Mouse (Mus musculus): ENCODE data around the gene Kidins220. TPM values are rescaled to one million over a fixed set of nuclear protein-coding genes. Genes with fewer than 3 reads are reported as not detected.
A peak's percentile ranks its signal among the peaks of the same experiment; 100 is the strongest.

Gene Kidins220
- polyA plus RNA-seq, 1 experiment from 2014 or later = 32.7 TPM

DNA sequence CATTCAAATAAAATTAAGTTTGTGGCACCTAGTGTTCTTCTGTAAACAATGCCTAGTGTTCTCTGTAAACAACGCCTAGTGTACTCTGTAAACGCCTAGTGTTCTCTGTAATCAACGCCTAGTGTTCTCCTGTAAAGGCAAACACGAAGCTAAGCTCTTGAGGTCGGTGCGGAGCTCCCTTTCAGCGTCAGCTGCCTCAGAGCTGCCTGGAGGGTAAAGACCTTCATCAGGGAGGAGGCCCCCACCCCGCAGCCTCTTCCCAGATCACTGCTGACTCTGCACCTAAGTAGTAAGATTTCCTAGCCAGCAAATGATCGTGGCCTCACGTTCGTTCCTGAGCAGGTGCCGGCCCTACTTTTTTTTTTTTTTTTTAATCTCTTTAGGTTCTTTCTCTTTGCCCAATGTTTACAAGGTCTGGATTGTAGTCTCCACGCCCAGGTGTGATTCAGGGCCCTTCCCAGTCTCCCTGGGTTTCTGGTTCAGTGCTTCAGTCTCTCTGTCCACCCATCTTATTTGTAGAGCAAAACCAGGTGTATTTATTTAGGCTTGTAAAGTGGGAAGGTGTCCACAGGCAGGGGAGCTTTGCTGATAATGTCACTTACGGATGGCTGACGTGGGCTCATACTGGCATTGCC is 37.1 kb downstream of the Kidins220 start:
- Histone ChIP-seq H3K27ac (ENCODE audit: low read length) (peak overlapping the region; percentile 61), H3K9me3 (replicated peaks; ENCODE audit: control insufficient read depth, low read length) (no peaks in the 10 kb centered on the region), H3K4me2 (ENCODE audit: low read depth, low read length) (0 out of 2 replicates have a peak overlapping the region, but pooled peaks have one; percentile 19), H3K9ac (ENCODE audit: low read length) (no peak overlapping the region), H3K4me1 (ENCODE audit: control insufficient read depth, insufficient read depth, low read length) (no peaks in the 10 kb centered on the region), H3K4me3 (replicated peaks; ENCODE audit: low read length) (no peak overlapping the region), H3K36me3 (ENCODE audit: control insufficient read depth, insufficient read depth, low read length) (peaks cover 5% of the 10 kb centered on the region), H3K27me3 (ENCODE audit: control insufficient read depth, insufficient read depth, low read length) (no peaks in the 10 kb centered on the region)
- whole genome bisulfite sequencing = 53% methylated on average over 15 of the region's 15 CpGs
- ATAC-seq (ENCODE audit: insufficient read depth, low FRiP score) = peak; percentile 80

DNA sequence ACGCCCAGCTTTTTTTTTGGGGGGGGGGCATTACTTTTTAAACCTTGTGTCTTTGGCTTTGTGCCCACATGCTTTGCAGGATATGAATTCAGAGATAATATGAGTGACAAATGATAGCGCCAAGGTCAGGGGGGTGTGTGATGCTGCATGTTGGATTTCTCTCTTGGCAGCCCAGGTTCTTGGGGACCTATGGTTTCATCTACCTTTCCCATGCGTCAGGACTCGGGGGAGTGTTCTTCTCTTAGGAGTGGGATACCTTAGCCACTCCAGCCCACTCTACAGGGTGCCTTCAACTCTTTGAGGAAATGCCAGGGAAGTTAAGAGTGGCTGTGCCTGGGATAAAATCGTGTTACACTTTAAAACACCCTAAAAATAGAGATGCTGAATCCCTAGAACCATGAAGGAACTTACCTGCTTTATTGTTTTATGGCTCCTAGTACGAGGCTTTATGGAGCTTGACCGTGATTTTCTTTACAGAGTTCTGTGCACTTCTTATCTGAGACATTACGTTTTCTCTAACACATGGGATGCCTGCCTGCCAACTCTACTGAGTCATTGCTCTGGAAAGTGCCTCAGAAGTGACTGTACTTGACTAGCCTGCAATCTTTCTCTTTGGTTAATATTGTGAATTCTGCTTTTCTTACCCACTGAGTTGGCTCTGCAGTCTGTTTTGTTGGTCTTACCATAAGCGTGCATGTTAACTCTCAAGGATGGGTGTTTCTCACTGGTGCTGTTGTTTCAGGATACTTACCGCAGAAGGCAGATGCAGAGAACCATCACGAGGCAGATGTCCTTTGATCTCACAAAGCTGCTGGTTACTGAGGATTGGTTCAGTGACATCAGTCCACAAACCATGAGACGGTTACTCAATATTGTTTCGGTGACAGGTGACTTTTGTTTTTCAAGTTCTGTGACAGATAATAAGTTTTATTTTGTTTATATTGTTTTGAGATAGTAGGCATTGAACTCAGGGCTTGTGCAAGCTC is 38.1 kb downstream of the Kidins220 start:
- Histone ChIP-seq H3K4me3 (replicated peaks; ENCODE audit: low read length) (no peak overlapping the region), H3K27me3 (ENCODE audit: control insufficient read depth, insufficient read depth, low read length) (no peaks in the 10 kb centered on the region), H3K4me2 (ENCODE audit: low read depth, low read length) (no peak overlapping the region), H3K36me3 (ENCODE audit: control insufficient read depth, insufficient read depth, low read length) (peaks cover 9% of the 10 kb centered on the region), H3K9ac (ENCODE audit: low read length) (no peak overlapping the region), H3K9me3 (replicated peaks; ENCODE audit: control insufficient read depth, low read length) (no peaks in the 10 kb centered on the region), H3K4me1 (ENCODE audit: control insufficient read depth, insufficient read depth, low read length) (no peaks in the 10 kb centered on the region), H3K27ac (ENCODE audit: low read length) (0 out of 2 replicates have a peak overlapping the region, but pooled peaks have one; percentile 23)
- WGBS = 74% methylated on average over 13 of the region's 13 CpGs
- 0 out of 2 replicates have a peak, but pooled peaks have one; percentile 34 for ATAC-seq (ENCODE audit: insufficient read depth, low FRiP score)

DNA sequence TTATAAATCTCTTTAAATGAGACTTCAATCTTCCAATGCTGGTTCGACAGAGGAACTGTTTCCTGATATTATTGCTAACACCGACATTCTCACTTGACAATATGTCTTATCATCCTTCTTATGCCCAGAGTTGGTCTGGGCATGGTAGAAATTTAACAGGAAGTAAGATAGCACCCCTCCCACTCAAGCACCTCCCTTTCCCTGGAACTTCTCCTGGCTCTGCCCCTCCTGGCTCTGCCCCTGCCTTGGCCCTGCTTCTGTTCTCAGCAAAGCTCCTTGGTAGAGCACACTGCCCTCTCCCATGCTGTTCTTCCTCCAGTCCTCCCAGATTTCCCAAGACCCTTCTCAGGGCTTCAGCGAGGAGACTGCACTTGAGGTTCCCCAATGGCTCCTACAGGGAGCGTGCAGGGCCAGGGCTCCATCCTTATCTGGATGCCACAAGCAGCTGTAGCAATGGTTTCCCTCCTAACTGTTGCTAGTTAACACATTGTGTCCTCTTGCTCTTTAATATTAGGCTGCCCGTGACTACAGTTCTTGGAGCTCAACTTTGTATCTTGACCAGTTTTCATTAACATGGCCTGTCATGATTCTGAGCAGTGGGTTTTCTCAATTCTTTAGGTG is 39.7 kb downstream of the Kidins220 start:
- no peaks in the 10 kb centered on the region for H3K4me1 ChIP-seq (ENCODE audit: control insufficient read depth, insufficient read depth, low read length)
- no peak overlapping the region for H3K27ac ChIP-seq (ENCODE audit: low read length)
- ATAC-seq (ENCODE audit: insufficient read depth, low FRiP score) = no peak
- H3K4me2 ChIP-seq (ENCODE audit: low read depth, low read length) = no peak overlapping the region
- no peaks in the 10 kb centered on the region for H3K9me3 ChIP-seq (replicated peaks; ENCODE audit: control insufficient read depth, low read length)
- H3K4me3 ChIP-seq (replicated peaks; ENCODE audit: low read length) = no peak overlapping the region
- H3K9ac ChIP-seq (ENCODE audit: low read length) = no peak overlapping the region
- 90% methylated on average over 5 of the region's 5 CpGs for WGBS
- peaks cover 9% of the 10 kb centered on the region for H3K36me3 ChIP-seq (ENCODE audit: control insufficient read depth, insufficient read depth, low read length)
- H3K27me3 ChIP-seq (ENCODE audit: control insufficient read depth, insufficient read depth, low read length) = no peaks in the 10 kb centered on the region

GRCm38 (mm10) chr12:25014938-25015337 is 40.2 kb downstream of the Kidins220 start:
- H3K4me1 ChIP-seq (ENCODE audit: control insufficient read depth, insufficient read depth, low read length) = no peaks in the 10 kb centered on the region
- no peak overlapping the region for H3K9ac ChIP-seq (ENCODE audit: low read length)
- H3K36me3 ChIP-seq (ENCODE audit: control insufficient read depth, insufficient read depth, low read length) = peaks cover 9% of the 10 kb centered on the region
- no peak overlapping the region for H3K4me2 ChIP-seq (ENCODE audit: low read depth, low read length)
- no peak overlapping the region for H3K27ac ChIP-seq (ENCODE audit: low read length)
- H3K9me3 ChIP-seq (replicated peaks; ENCODE audit: control insufficient read depth, low read length) = no peaks in the 10 kb centered on the region
- no peak for ATAC-seq (ENCODE audit: insufficient read depth, low FRiP score)
- WGBS = 93% methylated on average over 7 of the region's 7 CpGs
- no peak overlapping the region for H3K4me3 ChIP-seq (replicated peaks; ENCODE audit: low read length)
- no peaks in the 10 kb centered on the region for H3K27me3 ChIP-seq (ENCODE audit: control insufficient read depth, insufficient read depth, low read length)

DNA sequence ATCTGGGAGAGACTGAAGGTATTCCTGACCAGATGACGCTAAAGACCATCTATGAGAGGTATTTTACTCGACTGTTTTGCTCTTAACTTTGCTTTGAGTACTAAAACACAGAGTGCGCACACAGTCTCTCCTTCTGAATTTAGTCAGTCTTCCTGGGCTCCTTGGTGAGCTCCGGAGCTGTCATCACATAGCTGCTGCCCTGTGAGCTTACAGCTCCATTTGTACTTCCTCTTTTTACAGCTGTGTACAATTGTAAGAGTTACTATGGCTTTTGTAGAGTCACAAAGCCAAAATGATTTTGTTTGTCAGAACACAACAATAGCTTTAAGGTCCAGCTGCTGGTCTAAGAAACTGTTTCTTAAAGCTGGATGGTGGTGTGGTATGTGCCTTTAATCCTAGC is 42.3 kb downstream of the Kidins220 start:
- WGBS = 85% methylated on average over 4 of the region's 4 CpGs
- Histone ChIP-seq H3K36me3 (ENCODE audit: control insufficient read depth, insufficient read depth, low read length) (peaks cover 9% of the 10 kb centered on the region), H3K27me3 (ENCODE audit: control insufficient read depth, insufficient read depth, low read length) (no peaks in the 10 kb centered on the region), H3K4me3 (replicated peaks; ENCODE audit: low read length) (no peak overlapping the region), H3K9me3 (replicated peaks; ENCODE audit: control insufficient read depth, low read length) (no peaks in the 10 kb centered on the region), H3K9ac (ENCODE audit: low read length) (no peak overlapping the region), H3K4me2 (ENCODE audit: low read depth, low read length) (no peak overlapping the region), H3K27ac (ENCODE audit: low read length) (no peak overlapping the region), H3K4me1 (ENCODE audit: control insufficient read depth, insufficient read depth, low read length) (no peaks in the 10 kb centered on the region)
- ATAC-seq (ENCODE audit: insufficient read depth, low FRiP score) = no peak

GRCm38 (mm10) chr12:25021057-25021456 is 46.3 kb downstream of the Kidins220 start:
- no peaks in the 10 kb centered on the region for H3K9me3 ChIP-seq (replicated peaks; ENCODE audit: control insufficient read depth, low read length)
- no peak overlapping the region for H3K9ac ChIP-seq (ENCODE audit: low read length)
- no peak for ATAC-seq (ENCODE audit: insufficient read depth, low FRiP score)
- H3K27ac ChIP-seq (ENCODE audit: low read length) = no peak overlapping the region
- no peaks in the 10 kb centered on the region for H3K27me3 ChIP-seq (ENCODE audit: control insufficient read depth, insufficient read depth, low read length)
- no peak overlapping the region for H3K4me3 ChIP-seq (replicated peaks; ENCODE audit: low read length)
- H3K36me3 ChIP-seq (ENCODE audit: control insufficient read depth, insufficient read depth, low read length) = peaks cover 7% of the 10 kb centered on the region
- WGBS = 85% methylated on average over 5 of the region's 5 CpGs
- H3K4me2 ChIP-seq (ENCODE audit: low read depth, low read length) = no peak overlapping the region
- H3K4me1 ChIP-seq (ENCODE audit: control insufficient read depth, insufficient read depth, low read length) = no peaks in the 10 kb centered on the region

DNA sequence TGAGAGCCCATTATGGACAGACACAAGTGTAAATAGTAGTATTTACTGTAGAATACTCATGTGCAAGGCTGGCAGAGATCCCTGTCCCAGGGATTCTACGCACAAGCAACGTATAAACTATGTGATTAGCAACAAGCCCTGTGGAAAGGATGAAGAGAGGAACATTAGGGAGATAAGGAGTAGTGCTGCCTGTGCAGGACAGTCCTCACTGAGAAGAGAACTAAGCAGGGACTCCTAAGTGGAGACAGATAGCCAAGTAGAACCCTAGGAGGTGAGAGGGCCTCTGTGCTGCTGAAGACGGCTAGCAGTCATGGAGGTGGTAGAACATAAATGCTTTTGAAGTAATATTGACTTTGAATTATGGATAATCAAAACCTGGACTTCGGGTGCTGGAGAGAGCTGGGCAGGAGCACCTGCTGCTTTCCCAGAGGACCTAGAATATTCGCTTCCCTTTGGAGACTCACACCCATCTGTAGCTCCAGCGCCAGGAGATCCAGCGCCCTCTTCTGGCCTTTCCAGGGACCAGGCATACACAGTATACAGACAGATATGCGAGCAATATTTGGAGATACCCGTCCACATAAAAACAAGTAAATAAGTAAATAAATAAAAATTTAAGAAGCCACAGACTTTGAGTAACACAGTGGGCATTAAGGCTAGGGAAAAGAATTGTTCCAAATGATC is 50.3 kb downstream of the Kidins220 start:
- no peak overlapping the region for H3K4me3 ChIP-seq (replicated peaks; ENCODE audit: low read length)
- H3K9ac ChIP-seq (ENCODE audit: low read length) = no peak overlapping the region
- H3K4me2 ChIP-seq (ENCODE audit: low read depth, low read length) = no peak overlapping the region
- no peaks in the 10 kb centered on the region for H3K9me3 ChIP-seq (replicated peaks; ENCODE audit: control insufficient read depth, low read length)
- peaks cover 4% of the 10 kb centered on the region; the same call in 1 of the 2 replicates for H3K4me1 ChIP-seq (ENCODE audit: control insufficient read depth, insufficient read depth, low read length)
- H3K36me3 ChIP-seq (ENCODE audit: control insufficient read depth, insufficient read depth, low read length) = 0 out of 2 replicates have a peak, but pooled peaks cover 3% of the 10 kb centered on the region
- 57% methylated on average over 9 of the region's 9 CpGs for WGBS
- ATAC-seq (ENCODE audit: insufficient read depth, low FRiP score) = no peak
- H3K27me3 ChIP-seq (ENCODE audit: control insufficient read depth, insufficient read depth, low read length) = no peaks in the 10 kb centered on the region
- H3K27ac ChIP-seq (ENCODE audit: low read length) = no peak overlapping the region

GRCm38 (mm10) chr12:25026308-25026707 is 51.6 kb downstream of the Kidins220 start:
- Histone ChIP-seq H3K27me3 (ENCODE audit: control insufficient read depth, insufficient read depth, low read length) (no peaks in the 10 kb centered on the region), H3K27ac (ENCODE audit: low read length) (no peak overlapping the region), H3K9me3 (replicated peaks; ENCODE audit: control insufficient read depth, low read length) (no peaks in the 10 kb centered on the region), H3K4me2 (ENCODE audit: low read depth, low read length) (no peak overlapping the region), H3K4me1 (ENCODE audit: control insufficient read depth, insufficient read depth, low read length) (peaks cover 4% of the 10 kb centered on the region; the same call in 1 of the 2 replicates), H3K9ac (ENCODE audit: low read length) (no peak overlapping the region), H3K4me3 (replicated peaks; ENCODE audit: low read length) (no peak overlapping the region), H3K36me3 (ENCODE audit: control insufficient read depth, insufficient read depth, low read length) (0 out of 2 replicates have a peak, but pooled peaks cover 3% of the 10 kb centered on the region)
- ATAC-seq (ENCODE audit: insufficient read depth, low FRiP score) = no peak
- WGBS = 85% methylated on average over 7 of the region's 7 CpGs
